Mouse (Mus musculus): ENCODE data around the gene Dynlt1f.
"Not testable (repeated sequence)": the region's sequence is repeated elsewhere in the genome, so short reads cannot be mapped to it uniquely, and the experiment has no call there.

Gene Dynlt1f

DNA sequence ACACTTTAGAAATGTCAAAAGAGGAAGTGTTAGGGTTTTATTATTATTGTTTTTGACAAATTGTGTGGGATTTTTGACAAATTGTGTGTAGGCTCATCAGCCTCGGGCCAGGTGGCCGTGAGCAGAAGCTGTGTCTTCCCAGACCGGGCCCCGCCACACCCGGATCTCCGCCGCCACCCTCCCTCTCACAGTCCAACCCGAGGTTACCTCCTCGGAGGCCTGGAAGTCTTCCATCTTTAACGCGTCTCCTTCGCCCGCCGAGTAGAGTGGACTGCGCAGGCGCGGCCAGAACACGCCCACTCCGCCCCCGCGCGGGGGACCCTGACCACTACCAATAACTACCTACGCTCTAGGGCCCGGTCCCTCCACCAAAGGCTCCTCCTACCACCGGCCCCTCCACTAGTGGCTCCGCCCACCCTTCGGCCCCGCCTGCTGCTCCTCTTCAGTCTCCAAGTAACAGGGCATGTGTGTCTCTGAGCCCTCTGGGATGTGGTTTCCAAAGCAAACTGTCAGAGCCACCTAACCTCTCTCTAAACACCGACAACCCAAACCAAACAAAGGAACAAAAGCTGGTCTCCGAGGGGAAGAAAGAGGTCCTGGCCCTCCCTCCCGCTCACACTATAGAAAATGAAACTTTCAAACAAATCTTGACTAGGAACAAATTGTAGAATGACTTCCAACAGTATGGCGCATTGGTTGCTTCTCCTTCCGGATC, at the start of gene Dynlt1f:
Gene Dynlt1f, minus strand, starts transcription at position 334 of the 715 bp plus-strand sequence.
- DNase-seq (ENCODE audit: low read depth, low spot score) = peak; percentile 66

DNA sequence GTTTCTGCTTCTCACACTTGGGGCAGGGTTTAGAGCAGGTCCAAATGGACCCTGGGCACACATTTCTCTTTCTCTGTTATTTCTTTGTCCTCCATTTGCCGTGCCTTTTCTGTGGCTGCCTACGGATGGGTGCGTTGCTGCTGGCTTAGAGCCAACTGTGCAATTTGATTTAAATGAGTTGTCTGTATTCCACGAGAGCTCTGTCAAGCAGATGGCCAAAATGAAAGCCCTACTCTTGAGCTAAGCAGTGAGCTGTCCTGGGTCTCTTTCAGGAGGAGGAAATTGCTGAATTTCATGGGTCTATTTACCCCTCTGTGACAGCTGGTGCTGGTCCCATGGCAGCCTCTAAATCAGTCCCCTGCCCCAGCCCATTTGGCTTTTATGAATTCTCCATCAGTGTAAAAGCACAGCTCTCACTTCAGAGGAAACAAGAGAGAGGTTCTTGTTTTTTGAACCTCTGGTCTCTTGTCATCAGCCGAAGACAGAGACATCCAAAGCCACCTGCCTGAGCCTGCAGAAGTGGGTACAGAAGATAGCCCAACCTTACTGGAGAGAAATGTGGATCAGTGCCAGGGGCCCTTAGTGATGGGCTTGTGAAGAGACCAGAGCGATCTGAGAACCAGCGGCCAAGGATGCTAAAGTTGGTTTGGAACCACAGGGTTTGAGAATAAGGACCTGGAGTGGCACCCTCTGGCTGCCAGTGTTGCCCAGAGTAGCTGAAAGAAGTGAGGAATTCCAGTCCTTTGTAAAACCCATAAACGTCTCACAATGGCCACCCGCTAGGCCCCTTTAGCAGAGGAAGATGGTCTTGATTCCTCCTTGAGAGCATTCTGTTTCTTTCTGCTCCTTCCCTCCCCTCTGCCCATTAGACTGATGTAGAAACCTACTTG, 47.9 kb upstream of the Dynlt1f start:
- not testable (repeated sequence) for DNase-seq (ENCODE audit: low read depth, low spot score)

DNA sequence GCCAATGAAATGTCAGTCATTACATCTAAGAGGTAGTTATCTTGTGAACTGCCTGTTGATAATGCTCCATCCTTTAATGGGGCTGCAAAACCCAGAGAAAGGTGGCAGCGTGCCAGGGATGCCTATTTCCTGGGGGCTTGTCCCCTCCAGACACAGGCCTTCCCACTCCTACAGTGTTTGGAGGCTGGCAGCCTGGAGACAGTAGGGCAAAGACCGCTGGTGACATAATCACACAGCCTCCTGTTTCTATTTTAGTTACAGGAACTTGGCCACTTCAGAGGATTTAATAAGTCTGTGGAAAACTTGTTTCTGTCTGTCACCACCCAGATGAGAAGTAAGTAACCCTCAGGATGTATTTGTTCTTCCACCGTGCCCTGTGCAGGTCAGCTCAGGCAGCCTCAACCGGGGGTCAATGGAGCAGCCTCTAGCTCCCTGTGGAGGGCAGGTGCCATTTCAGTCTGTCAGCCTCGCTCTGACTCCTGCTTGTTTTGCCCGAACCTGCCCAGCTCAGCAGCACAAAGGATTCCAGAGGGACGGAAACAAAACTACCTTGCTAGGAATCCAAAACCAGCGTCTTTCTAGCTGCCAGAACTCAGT, 47.0 kb upstream of the Dynlt1f start:
- not testable (repeated sequence) for DNase-seq (ENCODE audit: low read depth, low spot score)

DNA sequence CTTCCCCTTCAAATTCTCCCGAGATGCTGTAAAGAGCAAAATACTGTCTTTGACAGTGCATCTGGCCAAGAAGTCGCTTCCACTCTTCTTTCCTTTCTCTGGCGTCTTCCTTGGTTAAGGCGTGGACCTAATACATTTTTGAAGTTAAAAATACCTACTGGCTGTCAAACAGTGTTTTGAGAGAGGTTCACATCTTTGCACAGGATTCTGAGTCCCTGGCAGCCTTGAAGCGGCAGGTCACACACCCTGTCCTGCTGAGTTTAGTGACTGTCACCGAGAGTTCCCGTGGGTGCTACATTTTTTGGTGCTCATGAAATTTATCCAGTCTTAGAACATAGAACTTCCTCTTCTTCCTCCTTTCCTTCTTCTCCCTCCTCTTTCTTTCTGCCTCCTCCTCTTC, 44.4 kb upstream of the Dynlt1f start:
- DNase-seq (ENCODE audit: low read depth, low spot score) = not testable (repeated sequence)

DNA sequence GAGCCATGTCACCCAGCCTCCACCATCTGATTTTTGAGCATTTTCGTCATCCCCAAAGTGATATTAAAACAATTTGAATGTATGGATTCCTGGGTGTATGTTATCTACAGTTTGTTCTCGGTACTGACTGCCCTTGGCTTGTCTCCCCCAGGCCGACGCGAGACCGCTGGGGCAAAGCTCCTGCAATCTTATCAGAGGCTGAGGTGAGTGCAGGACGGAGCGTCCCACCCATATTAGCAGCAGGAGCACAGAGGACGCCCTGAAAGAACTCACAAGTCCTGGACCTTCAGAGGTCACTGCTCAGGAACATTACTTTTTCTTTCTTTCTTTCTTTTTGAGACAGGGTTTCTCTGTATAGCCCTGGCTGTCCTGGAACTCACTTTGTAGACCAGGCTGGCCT, 43.8 kb upstream of the Dynlt1f start:
- DNase-seq (ENCODE audit: low read depth, low spot score) = not testable (repeated sequence)

DNA sequence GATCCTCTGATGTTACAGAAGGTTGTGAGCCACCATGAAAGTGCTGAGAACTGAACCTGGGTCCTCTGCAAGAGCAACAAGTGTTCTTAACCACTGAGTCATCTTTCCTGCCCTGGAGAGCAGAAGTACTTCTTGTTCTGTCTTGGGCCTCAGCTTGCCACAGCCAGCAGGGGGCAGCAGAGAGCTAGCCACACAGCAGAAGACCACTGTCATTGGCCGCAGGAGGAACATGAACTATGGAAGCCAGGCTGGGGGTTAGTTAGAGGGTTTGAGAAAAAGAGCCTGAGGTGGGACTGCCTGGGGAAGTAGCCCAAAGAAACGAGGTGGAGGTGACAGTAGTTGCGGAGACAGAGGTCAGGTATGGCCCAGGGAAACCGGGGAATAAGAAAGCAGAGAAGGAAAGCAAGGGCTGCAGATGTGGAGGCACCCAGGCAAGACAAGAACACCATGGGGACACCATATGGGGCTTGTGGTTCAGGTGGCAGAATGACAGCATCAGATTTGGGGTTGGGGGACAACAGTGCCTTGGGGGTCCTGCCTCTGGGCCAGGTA, 41.6 kb upstream of the Dynlt1f start:
- DNase-seq (ENCODE audit: low read depth, low spot score) = peak; percentile 76

DNA sequence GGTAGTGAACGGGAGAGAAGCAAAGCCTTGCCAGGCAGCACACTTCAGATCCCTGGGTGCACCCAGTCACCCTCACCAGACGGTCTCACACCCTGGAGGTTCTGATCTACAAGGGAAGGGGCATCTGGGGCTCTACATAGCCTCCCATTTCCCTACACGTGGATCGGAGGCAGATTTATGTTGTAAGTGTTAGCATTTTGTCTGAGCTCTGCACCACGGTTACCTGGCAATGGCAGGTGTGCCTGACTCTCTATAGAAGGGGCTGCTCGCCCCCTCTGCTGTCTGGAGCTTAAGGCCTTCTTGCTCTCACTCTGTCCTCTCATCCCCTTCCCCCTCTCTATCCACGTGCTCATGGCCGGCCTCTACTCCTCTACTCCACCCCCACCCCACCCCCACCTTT, 40.8 kb upstream of the Dynlt1f start:
- not testable (repeated sequence) for DNase-seq (ENCODE audit: low read depth, low spot score)

DNA sequence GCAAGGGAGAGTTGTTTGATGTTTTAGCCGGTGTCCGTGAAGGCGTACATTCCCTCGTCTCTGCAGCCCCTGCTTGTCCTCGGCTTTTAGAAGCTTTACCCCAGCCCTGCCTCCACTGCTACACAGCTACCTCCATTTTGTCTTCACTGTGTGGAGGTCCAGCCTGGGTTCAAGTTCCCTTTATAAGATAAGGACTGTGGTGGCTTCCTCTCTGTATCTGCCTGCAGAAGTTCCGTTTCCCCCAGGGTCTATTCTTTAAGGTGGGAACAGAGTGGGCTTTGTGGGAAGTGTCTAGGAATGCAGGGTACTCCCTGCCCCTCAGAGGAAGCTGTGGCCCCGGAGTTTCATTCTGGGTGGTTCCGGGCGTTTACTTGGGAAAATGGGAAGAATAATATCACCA, 40.0 kb upstream of the Dynlt1f start:
- not testable (repeated sequence) for DNase-seq (ENCODE audit: low read depth, low spot score)

DNA sequence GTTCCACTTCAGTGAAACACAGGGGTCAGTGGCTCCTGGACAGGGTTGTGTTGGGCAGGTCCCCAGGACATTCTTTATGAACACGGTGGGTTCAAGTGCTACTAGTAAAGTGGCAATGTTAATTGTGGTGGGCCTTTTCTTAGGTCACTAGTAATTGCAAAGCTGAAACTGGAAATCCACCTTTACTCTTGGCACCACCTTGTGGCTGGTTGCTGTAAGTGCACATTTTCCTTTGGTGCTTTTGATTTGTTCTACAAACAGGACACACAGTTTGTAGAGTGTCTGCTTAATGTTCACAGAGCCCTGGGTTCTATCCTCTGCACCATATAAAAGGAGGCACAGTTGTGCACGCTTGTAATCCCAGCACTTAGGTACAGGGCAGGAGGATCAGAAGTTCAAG, 35.9 kb upstream of the Dynlt1f start:
- peak; percentile 64 for DNase-seq (ENCODE audit: low read depth, low spot score)

DNA sequence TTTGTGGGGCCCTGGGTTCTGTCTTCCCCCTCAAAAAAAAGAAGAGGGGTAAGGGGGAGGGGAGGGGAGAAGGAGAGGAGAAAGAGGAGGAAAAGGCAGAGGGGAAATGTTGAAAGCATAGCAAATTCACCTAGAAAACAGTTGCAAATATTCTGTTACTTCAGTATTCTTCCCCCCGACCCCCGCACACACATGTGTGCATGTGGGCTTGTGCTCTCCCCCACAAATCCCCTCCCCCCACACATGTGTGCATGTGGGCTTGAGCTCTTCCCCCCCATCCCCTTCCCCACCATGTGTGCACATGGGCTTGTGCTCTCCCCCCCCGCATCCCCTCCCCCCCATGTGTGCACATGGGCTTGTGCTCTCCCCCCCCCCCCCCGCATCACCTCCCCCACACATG, 33.6 kb upstream of the Dynlt1f start:
- DNase-seq (ENCODE audit: low read depth, low spot score) = not testable (repeated sequence)

DNA sequence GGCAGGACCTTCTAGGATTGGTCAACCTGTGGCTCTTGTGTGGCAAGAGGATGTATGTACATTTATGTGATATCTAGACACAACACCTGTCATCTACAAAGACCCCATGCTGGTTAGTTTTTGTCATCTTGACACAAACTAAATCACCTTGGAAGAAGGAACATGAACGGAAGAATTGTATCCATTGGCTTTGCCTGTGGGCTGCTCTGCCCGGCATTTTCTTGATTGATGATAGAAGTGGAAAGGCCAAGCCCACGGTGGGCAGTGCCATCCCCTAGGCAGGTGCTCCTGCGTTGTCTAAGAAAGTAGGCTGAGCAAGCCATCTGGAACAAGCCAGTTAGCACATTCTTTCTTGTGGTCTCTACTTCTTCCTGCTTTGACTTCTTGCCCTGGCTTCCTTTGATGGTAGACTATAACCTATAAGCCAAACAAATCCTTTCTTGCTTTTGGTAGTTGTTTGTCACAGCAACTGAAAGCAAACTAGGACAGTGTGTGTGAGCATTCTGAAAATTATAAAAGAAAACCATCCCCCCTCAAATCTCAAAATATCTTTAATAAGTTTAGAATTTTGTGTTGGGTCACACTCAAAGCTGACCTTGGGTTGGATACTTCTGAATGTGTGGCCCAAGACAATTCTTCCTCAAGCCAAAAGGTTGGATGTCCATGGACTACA, 30.7 kb upstream of the Dynlt1f start:
- not testable (repeated sequence) for DNase-seq (ENCODE audit: low read depth, low spot score)

DNA sequence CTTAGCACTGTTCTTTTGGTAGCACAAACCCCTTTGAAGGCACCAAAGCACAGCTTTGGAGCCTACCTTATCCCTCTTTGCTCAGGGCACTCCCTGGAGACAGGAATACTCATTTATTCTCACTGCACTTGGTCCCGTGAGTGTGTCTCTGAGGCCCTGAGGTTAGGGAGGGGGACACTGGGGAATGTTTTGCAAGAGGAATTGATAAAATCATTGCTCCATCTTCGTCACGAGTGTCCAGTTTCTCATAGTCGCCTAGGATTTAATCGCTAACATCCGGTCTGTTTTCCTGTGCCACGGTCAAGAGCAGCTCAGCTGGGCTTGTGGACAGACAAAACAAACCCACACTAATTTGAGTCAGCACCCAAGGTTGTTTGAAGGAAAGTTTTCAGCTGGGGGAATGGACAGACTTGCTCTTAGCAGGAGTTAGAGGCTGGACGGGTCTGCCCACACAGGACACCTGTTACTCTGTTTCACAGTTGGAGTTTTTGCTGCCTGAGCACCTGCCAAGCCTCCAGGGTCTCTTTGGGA, 29.7 kb upstream of the Dynlt1f start:
- DNase-seq (ENCODE audit: low read depth, low spot score) = not testable (repeated sequence)

DNA sequence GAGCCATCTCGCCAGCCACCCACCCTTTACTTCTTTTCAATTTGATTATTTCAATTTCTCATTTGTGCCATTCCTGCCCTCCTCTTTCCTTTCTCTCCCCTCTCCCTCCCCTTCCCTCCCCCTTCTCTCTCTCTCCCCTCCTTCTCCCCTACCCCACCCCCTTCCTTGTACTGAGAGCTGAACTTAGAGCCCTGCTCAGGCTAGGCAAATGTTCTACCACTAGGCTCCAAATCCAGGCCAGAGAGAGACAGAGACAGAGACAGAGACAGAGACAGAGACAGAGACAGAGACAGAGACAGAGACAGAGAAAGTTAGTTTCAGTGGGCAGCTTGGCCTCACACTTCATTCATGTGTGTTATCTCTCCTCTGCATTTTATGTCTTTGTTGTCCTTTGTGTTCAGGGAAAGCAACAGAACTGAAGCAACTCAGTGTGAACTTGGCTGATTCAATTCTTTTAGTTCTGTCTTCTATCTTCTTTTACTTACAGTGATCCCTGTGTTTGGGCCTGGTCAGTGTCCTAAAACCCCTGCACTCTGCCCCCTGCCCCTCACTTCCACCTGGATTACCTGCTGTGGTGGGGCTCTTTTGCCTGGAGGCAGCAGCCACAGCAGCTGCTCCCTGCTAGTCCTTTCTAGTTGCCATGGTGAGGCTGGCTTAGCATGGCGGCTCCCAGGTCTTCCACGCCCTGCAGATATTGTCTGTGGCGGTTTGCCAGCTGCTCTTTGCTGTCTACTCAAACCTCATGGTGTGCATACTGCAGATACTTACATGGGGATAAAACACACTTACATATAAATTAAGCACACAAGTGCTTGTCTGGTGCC, 29.0 kb upstream of the Dynlt1f start:
- DNase-seq (ENCODE audit: low read depth, low spot score) = not testable (repeated sequence)

DNA sequence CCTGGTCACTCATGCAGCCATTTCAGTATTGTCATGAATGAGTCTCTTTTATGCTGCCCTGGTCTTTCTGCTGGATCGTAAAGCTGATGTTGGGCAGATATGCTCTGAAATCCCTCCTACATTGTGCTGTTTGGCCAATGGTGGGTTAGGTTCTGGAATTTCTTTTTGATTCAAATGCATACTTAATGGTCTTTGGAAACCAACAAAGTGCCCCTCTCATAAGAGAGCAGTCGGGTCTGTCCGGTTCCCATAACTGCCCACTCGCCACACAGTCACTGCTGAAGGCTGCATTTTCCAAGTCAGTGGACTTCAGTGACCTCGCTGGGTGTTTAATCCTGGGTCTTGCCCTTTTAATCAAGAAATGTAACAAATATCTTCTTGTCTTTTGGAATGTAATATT, 28.0 kb upstream of the Dynlt1f start:
- not testable (repeated sequence) for DNase-seq (ENCODE audit: low read depth, low spot score)

DNA sequence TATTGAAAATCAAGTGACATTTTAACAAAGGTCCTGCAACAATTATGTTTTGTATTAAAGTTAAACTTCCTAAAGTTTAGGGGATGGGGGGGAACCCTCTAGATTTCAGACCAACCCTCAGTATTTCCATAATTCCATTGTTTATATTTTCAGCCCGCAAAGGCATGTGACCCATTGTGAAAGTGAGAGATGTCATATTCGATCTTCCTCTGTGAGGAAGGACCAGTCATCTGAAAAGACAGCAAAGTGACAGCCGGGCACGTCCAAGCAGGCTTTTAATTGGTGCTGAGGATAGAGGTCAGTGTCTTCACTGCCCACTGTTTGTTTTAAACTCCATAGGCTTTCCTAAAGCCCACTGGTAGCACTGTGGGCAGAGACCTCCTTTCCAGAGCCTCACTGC, 26.0 kb upstream of the Dynlt1f start:
- not testable (repeated sequence) for DNase-seq (ENCODE audit: low read depth, low spot score)

DNA sequence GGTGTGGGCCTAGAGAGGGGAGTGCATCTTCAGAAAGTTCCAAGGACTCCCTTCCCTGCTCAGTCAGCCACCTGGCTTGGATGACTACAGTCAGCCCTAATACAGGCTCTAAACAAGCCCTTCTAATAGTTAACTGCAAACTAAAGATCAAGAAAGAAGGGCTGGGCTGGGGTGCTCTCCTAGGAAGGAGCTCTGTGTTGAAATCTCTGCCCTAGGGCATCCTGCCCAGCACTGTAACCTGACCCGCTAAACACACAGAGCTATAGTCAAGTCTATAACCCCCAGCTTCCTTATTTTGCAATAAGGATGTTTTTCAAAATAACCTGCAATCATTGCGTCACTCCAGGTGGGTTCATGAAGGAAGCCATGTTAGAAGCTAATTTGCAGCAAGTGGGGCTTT, 22.4 kb upstream of the Dynlt1f start:
- DNase-seq (ENCODE audit: low read depth, low spot score) = not testable (repeated sequence)

DNA sequence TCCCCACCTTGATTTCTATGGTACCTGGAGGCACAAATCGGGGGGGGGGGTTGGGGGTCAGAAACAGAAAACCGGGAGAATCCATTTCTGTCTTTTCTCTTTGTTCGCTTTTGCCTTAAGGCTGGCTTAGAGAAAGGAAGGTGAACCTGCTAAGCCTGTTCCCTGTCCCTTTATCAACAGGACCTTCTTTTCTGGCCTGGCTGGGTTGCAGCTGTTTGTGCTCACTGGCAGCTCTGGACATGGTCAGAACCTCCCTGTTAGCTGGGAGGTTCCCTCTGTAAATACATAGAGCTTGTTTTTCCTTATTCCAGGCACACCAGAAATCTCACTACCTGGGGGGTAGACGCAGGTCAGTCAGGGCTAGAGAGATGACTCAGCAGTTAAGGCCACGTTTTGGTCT, 18.6 kb upstream of the Dynlt1f start:
- not testable (repeated sequence) for DNase-seq (ENCODE audit: low read depth, low spot score)

DNA sequence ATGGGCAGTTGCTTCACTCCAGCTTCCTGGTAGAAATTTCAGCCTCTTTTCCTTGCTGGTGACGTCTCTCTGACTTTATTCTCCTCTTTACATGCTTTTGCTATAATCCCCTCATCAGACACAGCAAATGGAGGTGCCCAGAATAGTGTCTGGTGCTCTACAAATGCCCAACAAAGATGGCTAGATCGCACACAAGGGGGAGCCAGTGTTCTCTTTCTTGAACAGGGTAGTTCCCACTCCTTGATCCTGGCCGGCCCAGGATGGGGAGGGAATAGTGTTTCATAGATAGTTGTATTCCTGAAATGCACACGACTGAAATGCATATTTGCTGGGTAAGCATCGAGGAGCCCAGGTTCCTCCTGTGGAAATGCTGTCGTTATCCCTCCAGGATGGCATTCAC, 12.8 kb upstream of the Dynlt1f start:
- not testable (repeated sequence) for DNase-seq (ENCODE audit: low read depth, low spot score)

DNA sequence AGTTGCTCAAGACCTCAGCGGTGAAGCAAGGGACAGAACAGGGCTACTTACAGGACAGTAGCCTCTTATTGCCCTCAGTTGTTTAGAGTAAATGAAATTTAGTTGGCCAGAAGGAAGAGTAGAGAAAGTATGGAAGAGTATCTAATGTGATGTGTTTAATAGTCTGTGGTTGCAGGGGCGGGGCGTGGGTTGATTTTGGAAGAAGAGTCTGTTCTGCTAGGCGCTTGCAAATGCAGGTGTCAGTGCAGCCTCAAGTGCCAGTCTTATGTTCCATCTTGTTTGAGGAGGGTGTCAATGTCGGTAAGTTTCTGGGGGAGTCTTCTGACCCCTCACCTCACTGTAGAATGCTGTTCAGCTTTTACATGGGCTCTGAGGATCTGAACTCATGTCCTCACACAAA, 9.7 kb upstream of the Dynlt1f start:
- DNase-seq (ENCODE audit: low read depth, low spot score) = not testable (repeated sequence)

DNA sequence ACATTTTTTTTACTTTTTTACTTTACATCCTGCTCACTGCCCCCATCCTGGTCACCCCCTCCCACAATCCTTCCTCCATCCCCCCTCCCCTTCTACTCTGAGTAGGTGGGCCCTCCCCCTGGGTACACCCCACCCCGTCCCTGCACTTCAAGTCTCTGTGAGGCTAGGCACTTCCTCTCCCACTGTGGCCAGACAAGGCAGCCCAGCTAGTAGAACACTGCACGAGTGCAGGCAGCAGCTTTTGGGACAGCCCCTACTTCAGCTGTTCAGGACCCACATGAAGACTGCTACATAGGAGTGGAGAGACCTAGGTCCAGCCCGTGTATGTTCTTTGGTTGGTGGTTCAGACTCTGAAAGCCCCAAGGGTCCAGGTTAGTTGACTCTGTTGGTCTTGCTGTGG, 7.1 kb upstream of the Dynlt1f start:
- not testable (repeated sequence) for DNase-seq (ENCODE audit: low read depth, low spot score)
